Mouse (Mus musculus): Measurements from ENCODE around the gene Prelp.

The Prelp gene

GRCm38 (mm10) chr1:133934354-133934963 is 13.2 kb upstream of the Prelp start:
- DNase-seq: peak; percentile 43 to 56

- DNase-seq: no peak
Measured at GRCm38 (mm10) chr1:133933301-133934195, 12.3 kb upstream of the Prelp start.

- no peak for DNase-seq
Measured at GRCm38 (mm10) chr1:133929980-133930379, 8.8 kb upstream of the Prelp start.

GRCm38 (mm10) chr1:133925223-133925622 is 4.0 kb upstream of the Prelp start:
- DNase-seq: no peak

- no peak for DNase-seq
Measured at GRCm38 (mm10) chr1:133924141-133924875, 3.1 kb upstream of the Prelp start.

- DNase-seq: no peak
Measured at GRCm38 (mm10) chr1:133923071-133923470, 1.9 kb upstream of the Prelp start.

- DNase-seq: no peak
Measured at GRCm38 (mm10) chr1:133920876-133921275, 338 bp downstream of the Prelp start.

- no peak for DNase-seq
Measured at GRCm38 (mm10) chr1:133920401-133920800, 813 bp downstream of the Prelp start.

- peak; percentile 50 to 60 for DNase-seq
Measured at GRCm38 (mm10) chr1:133918088-133918470, 3.1 kb downstream of the Prelp start.

- DNase-seq: peak; percentile 52 to 60
Measured at GRCm38 (mm10) chr1:133917456-133918087, 3.6 kb downstream of the Prelp start.

GRCm38 (mm10) chr1:133915723-133916355 is 5.4 kb downstream of the Prelp start:
- peak; percentile 88 to 90 for DNase-seq

- no peak for DNase-seq
Measured at GRCm38 (mm10) chr1:133915115-133915514, 6.1 kb downstream of the Prelp start.

- no peak for DNase-seq
Measured at GRCm38 (mm10) chr1:133913018-133913417, 8.2 kb downstream of the Prelp start.

- peak; percentile 70 to 75 for DNase-seq
Measured at GRCm38 (mm10) chr1:133911456-133911855, 9.8 kb downstream of the Prelp start.

- DNase-seq: peak in 1 of 2 experiments; percentile 17
Measured at GRCm38 (mm10) chr1:133911008-133911407, 10.2 kb downstream of the Prelp start.

- DNase-seq: no peak
Measured at GRCm38 (mm10) chr1:133910108-133910507, 11.1 kb downstream of the Prelp start.

GRCm38 (mm10) chr1:133908659-133909575 is 12.3 kb downstream of the Prelp start:
- DNase-seq: peak; percentile 27 to 36

GRCm38 (mm10) chr1:133907949-133908658 is 13.1 kb downstream of the Prelp start, which contains the start of gene Optc:
Gene Optc, minus strand, starts transcription at chr1:133907999.
- DNase-seq: no peak

- DNase-seq: no peak
Measured at GRCm38 (mm10) chr1:133906420-133906819, 14.8 kb downstream of the Prelp start.

- no peak for DNase-seq
Measured at GRCm38 (mm10) chr1:133900825-133901224, 20.4 kb downstream of the Prelp start.
